Mouse (Mus musculus): ENCODE results near the gene Hic1.

- peak; percentile 81; the same call in 1 of the 2 replicates for TF ChIP-seq CTCF (IDR thresholded peaks at IDR 0.05; ENCODE audit: borderline replicate concordance, control insufficient read depth, extremely low read depth, insufficient read depth, low read length, poor library complexity)
- TF ChIP-seq POLR2A (IDR thresholded peaks at IDR 0.05; ENCODE audit: control insufficient read depth, extremely low read depth, insufficient read depth, low read length, poor library complexity) = no peak
Measured at GRCm38 (mm10) chr11:75170136-75170751, 925 bp upstream of the Hic1 start.
